Comparison of ENCODE assay signal across 10 mouse cellular contexts in genomic region chr11:121201436-121202198, GRCm38 (mm10). TPM values are rescaled to one million over a fixed set of nuclear protein-coding genes. Genes with fewer than 3 reads are reported as not detected.
A peak's percentile ranks its signal among the peaks of the same experiment; 100 is the strongest.
DNase-seq lines count a peak whose midpoint lies in the region; ATAC-seq and TF ChIP-seq lines count a peak whose summit lies in the region.
"Had no signal": no experiment of that assay in that cellular context is flagged by ENCODE, and none has a peak within 500 bp of the region (broad histone marks: within the 10 kb centered on the region; RNA-seq: fewer than 3 reads in every experiment).

No protein-coding gene starts in this region.

- peak; percentile 29; the same call in 1 of the 2 replicates for TF ChIP-seq EP300 in liver, postnatal 0 days (IDR thresholded peaks at IDR 0.05; ENCODE audit: low read depth)

- peaks cover 12% of the 10 kb centered on the region for H3K4me1 ChIP-seq in liver, postnatal 0 days (ENCODE audit: insufficient read depth)

- H3K4me2 ChIP-seq in liver, postnatal 0 days (ENCODE audit: low read depth, low read length), result no peak overlapping the region
- H3K4me2 ChIP-seq: embryonic facial prominence, embryonic 13.5 days had no signal

- no peaks in the 10 kb centered on the region for H3K27me3 ChIP-seq in liver, postnatal 0 days (ENCODE audit: insufficient read depth, low read length)
- H3K27me3 ChIP-seq: embryonic facial prominence, embryonic 13.5 days had no signal

- H3K36me3 ChIP-seq in liver, postnatal 0 days (replicated peaks; ENCODE audit: insufficient read depth, low read length), result no peaks in the 10 kb centered on the region
- H3K36me3 ChIP-seq: embryonic facial prominence, embryonic 13.5 days had no signal

- H3K27ac ChIP-seq in liver, postnatal 0 days (ENCODE audit: low read depth), result no peak overlapping the region
- H3K27ac ChIP-seq: embryonic facial prominence, embryonic 13.5 days had no signal

- no peaks in the 10 kb centered on the region for H3K9me3 ChIP-seq in liver, postnatal 0 days (ENCODE audit: low read length)
- H3K9me3 ChIP-seq: embryonic facial prominence, embryonic 13.5 days had no signal

- TF ChIP-seq CTCF in liver, postnatal 0 days (IDR thresholded peaks at IDR 0.05; ENCODE audit: low read depth), result peak; percentile 78

- 60% methylated on average over 11 of the region's 11 CpGs for WGBS in liver, postnatal 0 days (ENCODE audit: insufficient replicate concordance)

- DNase-seq in heart, postnatal 4 days, result peak; percentile 52
- no peak for DNase-seq in heart, adult 8-10 months (ENCODE audit: low spot score)
- peak; percentile 44 for DNase-seq in thymus, postnatal 0 days (ENCODE audit: low spot score)
- no peak for DNase-seq in thymus, adult 18-20 months
- peak; percentile 65 for DNase-seq in embryo, embryonic 10 days (ENCODE audit: low spot score)
- DNase-seq in liver, postnatal 0 days, result peak; percentile 61
- DNase-seq in spleen, adult 12 weeks (ENCODE audit: low spot score), result no peak

- no peak overlapping the region for H3K4me3 ChIP-seq in liver, postnatal 0 days (ENCODE audit: low read depth, low read length)
- H3K4me3 ChIP-seq: embryonic facial prominence, embryonic 13.5 days had no signal

- no peak for ATAC-seq in liver, postnatal 0 days
- ATAC-seq in granulocyte monocyte progenitor cell, adult 5-6 weeks (replicated peaks; ENCODE audit: poor library complexity, severe bottlenecking), result no peak

- no peak overlapping the region for H3K9ac ChIP-seq in liver, postnatal 0 days (replicated peaks)
- H3K9ac ChIP-seq: embryonic facial prominence, embryonic 13.5 days had no signal

RNA-seq across cellular contexts. Expression of gene Hexdc, which starts 2.6 kb away (rescaled TPM):
- total RNA-seq in heart, postnatal 4 days (2021), result 10 to 100 TPM; 17.0 to 17.8 TPM
- total RNA-seq in heart, adult 8-10 months (2022), result 10 to 100 TPM in 1 of 4 experiments, 1 to 10 TPM in 3; 8.3 to 10.3 (median 8.8) TPM
- 3.0 and 3.3 TPM in 2 replicates for polyA plus RNA-seq in thymus, postnatal 0 days (2015; fragmentation: Nextera tagmentation; extraction: Ambion mirVana)
- 2.3 and 3.2 TPM in 2 replicates for polyA plus RNA-seq in liver, postnatal 0 days (2015; fragmentation: Nextera tagmentation; extraction: Ambion mirVana)
- total RNA-seq in granulocyte monocyte progenitor cell, adult 5-6 weeks (2014; fragmentation: Nextera tagmentation), result 5.6 and 11.5 TPM in 2 replicates
- 2.4 and 4.8 TPM in 2 replicates for total RNA-seq in granulocyte monocyte progenitor cell, adult 5-6 weeks (2017)

RNA-seq across cellular contexts. Expression of gene Ogfod3, which starts 2.9 kb away (rescaled TPM):
- 10 to 100 TPM; 18.7 to 22.2 TPM for total RNA-seq in heart, postnatal 4 days (2021)
- total RNA-seq in heart, adult 8-10 months (2022), result 10 to 100 TPM; 14.6 to 18.5 (median 16.0) TPM
- polyA plus RNA-seq in thymus, postnatal 0 days (2015; fragmentation: Nextera tagmentation; extraction: Ambion mirVana), result 15.7 TPM in 2 replicates
- 17.7 and 17.9 TPM in 2 replicates for polyA plus RNA-seq in liver, postnatal 0 days (2015; fragmentation: Nextera tagmentation; extraction: Ambion mirVana)
- 13.1 and 15.1 TPM in 2 replicates for total RNA-seq in granulocyte monocyte progenitor cell, adult 5-6 weeks (2014; fragmentation: Nextera tagmentation)
- 7.7 and 10.3 TPM in 2 replicates for total RNA-seq in granulocyte monocyte progenitor cell, adult 5-6 weeks (2017)

RNA-seq across cellular contexts. Expression of gene Cybc1, which starts 27.5 kb away (rescaled TPM):
- 10 to 100 TPM; 11.8 to 12.5 TPM for total RNA-seq in heart, postnatal 4 days (2021)
- 1 to 10 TPM; 6.7 to 8.1 (median 7.4) TPM for total RNA-seq in heart, adult 8-10 months (2022)
- 66.9 and 68.0 TPM in 2 replicates for polyA plus RNA-seq in thymus, postnatal 0 days (2015; fragmentation: Nextera tagmentation; extraction: Ambion mirVana)
- 13.3 and 15.0 TPM in 2 replicates for polyA plus RNA-seq in liver, postnatal 0 days (2015; fragmentation: Nextera tagmentation; extraction: Ambion mirVana)
- total RNA-seq in granulocyte monocyte progenitor cell, adult 5-6 weeks (2014; fragmentation: Nextera tagmentation), result 51.9 and 70.5 TPM in 2 replicates
- total RNA-seq in granulocyte monocyte progenitor cell, adult 5-6 weeks (2017), result 32.9 and 54.6 TPM in 2 replicates

RNA-seq across cellular contexts. Expression of gene Narf, which starts 35.4 kb away (rescaled TPM):
- 10 to 100 TPM; 58.7 to 62.4 TPM for total RNA-seq in heart, postnatal 4 days (2021)
- 100 to 1,000 TPM in 1 of 4 experiments, 10 to 100 TPM in 3; 81.7 to 123 (median 97.8) TPM for total RNA-seq in heart, adult 8-10 months (2022)
- 28.5 and 41.6 TPM in 2 replicates for polyA plus RNA-seq in thymus, postnatal 0 days (2015; fragmentation: Nextera tagmentation; extraction: Ambion mirVana)
- polyA plus RNA-seq in liver, postnatal 0 days (2015; fragmentation: Nextera tagmentation; extraction: Ambion mirVana), result 27.8 and 39.1 TPM in 2 replicates
- 10.4 and 22.0 TPM in 2 replicates for total RNA-seq in granulocyte monocyte progenitor cell, adult 5-6 weeks (2014; fragmentation: Nextera tagmentation)
- total RNA-seq in granulocyte monocyte progenitor cell, adult 5-6 weeks (2017), result 14.7 and 21.0 TPM in 2 replicates

RNA-seq across cellular contexts. Expression of gene Uts2r, which starts 41.5 kb away (rescaled TPM):
- under 1 TPM; 0.14 to 0.20 TPM for total RNA-seq in heart, postnatal 4 days (2021)
- total RNA-seq in heart, adult 8-10 months (2022), result under 1 TPM; 0.35 to 0.83 (median 0.55) TPM
- polyA plus RNA-seq in thymus, postnatal 0 days (2015; fragmentation: Nextera tagmentation; extraction: Ambion mirVana), result 0.37 and 0.61 TPM in 2 replicates
- not detected in 2 replicates for polyA plus RNA-seq in liver, postnatal 0 days (2015; fragmentation: Nextera tagmentation; extraction: Ambion mirVana)
- total RNA-seq in granulocyte monocyte progenitor cell, adult 5-6 weeks (2014; fragmentation: Nextera tagmentation), result not detected in 2 replicates
- total RNA-seq in granulocyte monocyte progenitor cell, adult 5-6 weeks (2017), result not detected in 2 replicates
- total RNA-seq: left cerebral cortex, postnatal 36 days had no signal
- polyA plus RNA-seq: embryonic facial prominence, embryonic 13.5 days had no signal

Comparison
In these comparisons a context has a peak if more than half of its experiments do, and no peak if none do; other contexts are left out.
1. DNase-seq: peak in heart, postnatal 4 days (single experiment), thymus, postnatal 0 days (single experiment), embryo, embryonic 10 days (single experiment) and liver, postnatal 0 days (single experiment); none in heart, adult 8-10 months (single experiment), thymus, adult 18-20 months (0 of 2) and spleen, adult 12 weeks (single experiment).